Mouse (Mus musculus): ENCODE results near the gene Ttc39b.
A peak's percentile ranks its signal among the peaks of the same experiment; 100 is the strongest.

Ttc39b gene

GRCm38 (mm10) chr4:83183288-83183930, 140.6 kb downstream of the Ttc39b start:
- peak; percentile 51 for DNase-seq (ENCODE audit: low read depth)

GRCm38 (mm10) chr4:83182178-83183068, 141.6 kb downstream of the Ttc39b start:
- DNase-seq (ENCODE audit: low read depth) = no peak

- no peak for DNase-seq (ENCODE audit: low read depth)
Observed at GRCm38 (mm10) chr4:83177471-83177870, 146.6 kb downstream of the Ttc39b start.

GRCm38 (mm10) chr4:83174946-83175345, 149.1 kb downstream of the Ttc39b start:
- no peak for DNase-seq (ENCODE audit: low read depth)

GRCm38 (mm10) chr4:83172278-83172677, 151.8 kb downstream of the Ttc39b start:
- DNase-seq (ENCODE audit: low read depth) = no peak

- DNase-seq (ENCODE audit: low read depth) = no peak
Observed at GRCm38 (mm10) chr4:83170741-83171140, 153.3 kb downstream of the Ttc39b start.
